Mouse (Mus musculus) stomach, embryonic 15.5 days (tissue): ENCODE measurements at regions not wholly inside any gene's neighbourhood (a gene's known extent, or its start where the extent isn't known, plus 50 kb on each side); places are given as distances from the start of the nearest gene placed in this dataset.

Experiments used
- ATAC-seq: fragments of 200-750 bp; cut with Nextera tagmentation; 2 replicates; pipeline ENCODE4 v1.8.0; 2017; ENCODE audit warnings: low read depth, moderate number of reproducible peaks, moderate TSS enrichment; ENCODE audit not compliant: insufficient read depth, low FRiP score
- H3K27ac ChIP-seq: fragments of 300-500 bp; sonication (generic); 2 replicates; pipeline ENCODE4 v1.5.1; 2015; ENCODE audit warnings: mild to moderate bottlenecking, inconsistent platforms
- H3K27me3 ChIP-seq: fragments of 300-500 bp; sonication (generic); replicated peaks from 2 replicates; pipeline ENCODE4 v1.6.1; 2015; ENCODE audit warnings: inconsistent platforms
- H3K36me3 ChIP-seq: fragments of 300-500 bp; sonication (generic); 2 replicates; pipeline ENCODE4 v1.6.1; 2015; ENCODE audit warnings: inconsistent platforms
- H3K4me1 ChIP-seq: fragments of 300-500 bp; sonication (generic); 2 replicates; pipeline ENCODE4 v1.6.1; 2015; ENCODE audit warnings: inconsistent platforms
- H3K4me2 ChIP-seq: fragments of 300-500 bp; sonication (generic); 2 replicates; pipeline ENCODE4 v1.6.1; 2015; ENCODE audit warnings: mild to moderate bottlenecking, inconsistent platforms
- H3K4me3 ChIP-seq: fragments of 300-500 bp; sonication (generic); replicated peaks from 2 replicates; pipeline ENCODE4 v1.5.1; 2015; ENCODE audit warnings: inconsistent platforms
- H3K9ac ChIP-seq: fragments of 300-500 bp; sonication (generic); 2 replicates; pipeline ENCODE4 v1.6.1; 2015; ENCODE audit warnings: inconsistent platforms
- H3K9me3 ChIP-seq: fragments of 300-500 bp; sonication (generic); 2 replicates; pipeline ENCODE4 v1.6.1; 2016; ENCODE audit warnings: inconsistent platforms
- WGBS: fragments of 180-500 bp; shearing (Covaris S2); methylation state at CpG from one replicate; pipeline ENCODE4 v1.1.7; 2015; 5-methylcytosine and 5-hydroxymethylcytosine counted together

DNA sequence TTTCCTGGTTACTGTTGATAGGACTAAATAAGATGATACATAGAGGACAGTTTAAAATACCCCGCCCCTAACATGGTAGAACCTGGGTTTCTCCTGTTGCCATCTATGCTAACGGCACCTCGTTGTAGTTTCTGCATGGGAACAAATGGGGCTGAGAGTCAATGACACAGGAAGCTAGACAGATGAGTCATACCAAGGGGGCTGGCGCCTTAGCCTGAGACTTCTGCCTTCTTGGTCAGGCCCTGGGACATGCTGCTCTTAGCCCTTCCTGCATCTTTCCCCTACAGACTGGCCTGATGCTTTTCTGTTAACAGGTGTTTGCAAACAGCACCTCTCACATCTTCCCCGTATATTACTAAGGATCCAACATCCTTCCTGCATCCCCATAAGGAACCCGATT is 250.5 kb downstream of the Lyplal1 start:
- no peak overlapping the region for H3K27ac ChIP-seq
- H3K4me2 ChIP-seq, result no peak overlapping the region
- WGBS, result 80% methylated on average over 6 of the region's 6 CpGs

GRCm38 (mm10) chr1:185867018-185867417 is 250.1 kb downstream of the Lyplal1 start:
- H3K9ac ChIP-seq, result no peak overlapping the region
- H3K27me3 ChIP-seq, result no peaks in the 10 kb centered on the region
- no peak overlapping the region for H3K4me3 ChIP-seq
- WGBS, result 73% methylated on average over 4 of the region's 4 CpGs
- no peaks in the 10 kb centered on the region for H3K36me3 ChIP-seq
- H3K4me2 ChIP-seq, result no peak overlapping the region
- no peaks in the 10 kb centered on the region for H3K4me1 ChIP-seq
- H3K9me3 ChIP-seq, result no peaks in the 10 kb centered on the region
- ATAC-seq, result peak; percentile 22; the same call in 1 of the 2 replicates
- H3K27ac ChIP-seq, result no peak overlapping the region

More for the DNA sequence above, 250.5 kb downstream of the Lyplal1 start:
- Histone ChIP-seq H3K9me3 (no peaks in the 10 kb centered on the region), H3K9ac (no peak overlapping the region), H3K27me3 (no peaks in the 10 kb centered on the region), H3K4me3 (no peak overlapping the region), H3K36me3 (no peaks in the 10 kb centered on the region), H3K4me1 (no peaks in the 10 kb centered on the region)
- no peak for ATAC-seq

DNA sequence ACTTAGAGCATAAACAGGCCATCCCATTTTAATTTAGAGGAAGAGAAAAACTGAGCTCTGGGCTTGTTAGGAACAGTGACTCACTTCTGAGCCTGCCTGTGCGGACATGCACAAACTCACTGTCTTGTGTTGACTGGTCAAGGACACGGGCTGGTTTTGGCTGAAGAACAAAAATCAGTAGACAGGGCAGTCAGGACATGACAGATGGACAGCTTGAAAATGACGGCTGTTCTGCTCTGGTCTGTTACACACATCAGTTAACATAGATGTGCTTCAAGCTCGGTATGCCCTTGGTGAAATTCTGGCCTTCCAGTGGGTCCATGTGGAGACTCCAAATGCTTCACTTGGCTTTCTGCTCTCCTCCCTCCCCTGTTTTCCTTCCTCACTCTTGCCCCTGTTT is 248.4 kb downstream of the Lyplal1 start:
- Histone ChIP-seq H3K4me1 (no peaks in the 10 kb centered on the region), H3K36me3 (no peaks in the 10 kb centered on the region), H3K27ac (no peak overlapping the region), H3K4me3 (no peak overlapping the region), H3K9me3 (no peaks in the 10 kb centered on the region), H3K4me2 (no peak overlapping the region), H3K27me3 (no peaks in the 10 kb centered on the region), H3K9ac (no peak overlapping the region)
- 80% methylated on average over 4 of the region's 4 CpGs for WGBS
- no peak for ATAC-seq

DNA sequence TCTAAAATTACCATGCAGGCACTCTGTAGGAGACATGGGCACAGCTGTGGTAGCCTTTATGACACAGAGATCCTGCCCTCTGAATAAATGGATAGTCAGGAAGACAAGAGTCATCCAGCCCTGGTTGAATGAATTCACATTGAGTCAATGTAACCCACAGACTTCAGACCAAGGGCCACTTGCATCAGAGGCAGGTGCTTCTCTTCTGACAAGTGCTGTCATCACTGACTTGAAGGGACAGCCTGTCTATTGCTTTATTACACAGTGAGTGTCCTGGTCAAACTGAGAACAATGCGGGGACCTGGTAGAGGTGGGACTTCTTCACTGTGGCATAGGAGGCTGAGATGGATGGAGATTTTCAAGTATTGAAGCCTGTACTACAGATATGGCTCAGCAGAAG is 230.1 kb downstream of the Lyplal1 start:
- 91% methylated on average over 1 of the region's 1 CpGs for WGBS
- H3K27ac ChIP-seq, result no peak overlapping the region
- H3K4me2 ChIP-seq, result no peak overlapping the region
- H3K4me1 ChIP-seq, result no peaks in the 10 kb centered on the region
- ATAC-seq, result no peak
- H3K27me3 ChIP-seq, result no peaks in the 10 kb centered on the region
- no peaks in the 10 kb centered on the region for H3K36me3 ChIP-seq
- H3K9ac ChIP-seq, result no peak overlapping the region
- no peak overlapping the region for H3K4me3 ChIP-seq
- H3K9me3 ChIP-seq, result no peaks in the 10 kb centered on the region

DNA sequence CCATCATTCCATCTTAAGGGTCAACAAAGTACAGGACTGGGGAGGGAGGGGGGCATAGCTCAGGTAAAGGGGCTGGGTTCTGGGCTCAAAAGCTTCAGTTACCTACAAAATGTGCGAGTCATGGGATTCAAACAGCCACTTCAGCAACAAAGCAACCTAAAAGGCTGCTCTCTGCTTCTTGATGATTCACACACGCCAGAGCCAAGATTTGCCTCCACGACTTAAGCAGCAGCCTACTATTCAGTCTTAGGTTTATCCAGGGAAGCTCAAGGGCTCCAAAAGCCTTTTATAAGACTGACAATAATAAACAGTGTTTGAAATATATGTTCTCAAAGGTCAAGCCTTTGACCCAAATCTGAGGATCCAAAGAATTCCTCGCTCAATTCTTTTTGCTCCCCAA is 225.3 kb downstream of the Lyplal1 start:
- ATAC-seq, result no peak
- H3K36me3 ChIP-seq, result no peaks in the 10 kb centered on the region
- 41% methylated on average over 4 of the region's 4 CpGs for WGBS
- H3K27ac ChIP-seq, result no peak overlapping the region
- H3K4me3 ChIP-seq, result no peak overlapping the region
- no peaks in the 10 kb centered on the region for H3K9me3 ChIP-seq
- H3K9ac ChIP-seq, result no peak overlapping the region
- no peaks in the 10 kb centered on the region for H3K4me1 ChIP-seq
- no peak overlapping the region for H3K4me2 ChIP-seq
- H3K27me3 ChIP-seq, result no peaks in the 10 kb centered on the region

GRCm38 (mm10) chr1:185893421-185893820 is 223.7 kb downstream of the Lyplal1 start:
- H3K36me3 ChIP-seq, result no peaks in the 10 kb centered on the region
- no peaks in the 10 kb centered on the region for H3K4me1 ChIP-seq
- H3K27me3 ChIP-seq, result no peaks in the 10 kb centered on the region
- H3K27ac ChIP-seq, result no peak overlapping the region
- H3K9me3 ChIP-seq, result no peaks in the 10 kb centered on the region
- H3K9ac ChIP-seq, result no peak overlapping the region
- ATAC-seq, result no peak
- no peak overlapping the region for H3K4me3 ChIP-seq
- H3K4me2 ChIP-seq, result no peak overlapping the region
- 70% methylated on average over 4 of the region's 4 CpGs for WGBS

DNA sequence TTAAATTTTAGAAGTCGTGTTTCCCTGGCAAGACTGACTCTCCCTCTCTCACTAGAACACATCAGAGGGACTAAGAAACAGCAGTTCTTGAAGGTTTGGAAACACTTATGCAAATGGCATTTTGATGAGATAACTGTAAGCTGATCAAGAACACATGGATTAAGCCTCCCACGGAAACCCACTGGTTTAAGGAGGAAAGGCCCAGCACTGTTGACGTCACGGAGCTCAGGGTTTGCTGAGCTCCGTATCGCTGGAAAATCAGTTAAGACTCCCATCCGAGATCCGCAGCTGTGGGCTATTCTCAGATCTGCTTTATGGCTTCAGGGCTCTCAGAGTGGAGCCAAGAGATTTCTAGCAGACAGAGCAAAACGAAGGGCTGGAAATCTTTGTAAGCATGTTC is 218.6 kb downstream of the Lyplal1 start:
- Histone ChIP-seq H3K27ac (no peak overlapping the region), H3K9ac (no peak overlapping the region), H3K4me2 (no peak overlapping the region), H3K4me3 (no peak overlapping the region), H3K4me1 (no peaks in the 10 kb centered on the region), H3K9me3 (no peaks in the 10 kb centered on the region), H3K27me3 (no peaks in the 10 kb centered on the region), H3K36me3 (no peaks in the 10 kb centered on the region)
- WGBS, result 62% methylated on average over 9 of the region's 9 CpGs
- no peak for ATAC-seq

DNA sequence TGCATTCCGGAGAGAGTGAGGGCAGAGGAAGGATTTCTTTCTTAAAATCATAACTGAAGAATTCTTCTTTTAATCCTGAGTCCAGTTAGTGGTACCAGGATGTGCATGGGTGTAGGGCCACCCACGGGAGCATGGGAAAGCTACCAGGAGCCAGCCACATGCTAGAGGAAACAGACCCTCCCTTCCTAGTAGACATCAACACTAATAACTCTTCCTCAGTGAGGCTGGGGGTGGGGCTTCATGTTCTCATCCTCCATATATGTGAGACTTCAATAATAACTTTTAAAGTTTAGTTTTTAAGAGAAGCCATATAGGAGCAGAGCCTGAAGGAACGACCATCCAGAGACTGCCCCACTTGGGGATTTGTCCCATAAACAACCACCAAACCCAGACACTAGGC is 216.8 kb downstream of the Lyplal1 start:
- H3K9me3 ChIP-seq, result no peaks in the 10 kb centered on the region
- H3K27me3 ChIP-seq, result no peaks in the 10 kb centered on the region
- no peaks in the 10 kb centered on the region for H3K36me3 ChIP-seq
- no peaks in the 10 kb centered on the region for H3K4me1 ChIP-seq
- 69% methylated on average over 3 of the region's 3 CpGs for WGBS
- no peak overlapping the region for H3K4me3 ChIP-seq
- H3K9ac ChIP-seq, result no peak overlapping the region
- H3K4me2 ChIP-seq, result no peak overlapping the region
- no peak for ATAC-seq
- no peak overlapping the region for H3K27ac ChIP-seq

- Histone ChIP-seq H3K27me3 (no peaks in the 10 kb centered on the region), H3K4me3 (no peak overlapping the region), H3K4me2 (no peak overlapping the region), H3K9me3 (no peaks in the 10 kb centered on the region), H3K27ac (no peak overlapping the region), H3K4me1 (no peaks in the 10 kb centered on the region), H3K36me3 (no peaks in the 10 kb centered on the region), H3K9ac (no peak overlapping the region)
- WGBS, result 79% methylated on average over 3 of the region's 3 CpGs
- no peak for ATAC-seq
These were observed 214.7 kb downstream of the Lyplal1 start for GRCm38 (mm10) chr1:185902395-185902794.

GRCm38 (mm10) chr1:185905666-185906065 is 211.4 kb downstream of the Lyplal1 start:
- Histone ChIP-seq H3K36me3 (no peaks in the 10 kb centered on the region), H3K9me3 (no peaks in the 10 kb centered on the region), H3K4me1 (no peaks in the 10 kb centered on the region), H3K4me3 (no peak overlapping the region), H3K27me3 (no peaks in the 10 kb centered on the region), H3K27ac (no peak overlapping the region), H3K9ac (no peak overlapping the region), H3K4me2 (no peak overlapping the region)
- ATAC-seq, result no peak
- WGBS, result 43% methylated on average over 7 of the region's 7 CpGs

GRCm38 (mm10) chr1:185915579-185915978 is 201.5 kb downstream of the Lyplal1 start:
- Histone ChIP-seq H3K4me1 (no peaks in the 10 kb centered on the region), H3K27ac (no peak overlapping the region), H3K27me3 (no peaks in the 10 kb centered on the region), H3K4me3 (no peak overlapping the region), H3K4me2 (no peak overlapping the region), H3K9me3 (no peaks in the 10 kb centered on the region), H3K36me3 (no peaks in the 10 kb centered on the region), H3K9ac (no peak overlapping the region)
- 66% methylated on average over 2 of the region's 2 CpGs for WGBS
- ATAC-seq, result no peak

DNA sequence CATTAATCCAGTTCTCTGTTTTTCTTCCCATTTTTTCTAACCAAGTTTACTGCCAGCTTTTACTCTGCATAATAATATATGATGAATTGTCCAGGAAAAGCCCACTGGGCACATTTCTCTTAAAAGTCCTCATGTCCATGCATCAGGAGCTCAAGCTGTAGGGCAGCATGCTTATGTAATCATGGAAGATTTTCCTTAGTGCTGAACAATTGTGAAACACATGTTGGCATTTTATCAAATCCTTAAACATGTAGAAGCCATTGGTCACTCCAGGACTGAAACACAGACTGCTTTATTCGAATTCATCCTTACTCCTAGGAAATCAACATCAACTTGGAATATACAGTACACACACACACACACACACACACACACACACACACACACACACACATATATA is 198.4 kb downstream of the Lyplal1 start:
- Histone ChIP-seq H3K4me2 (no peak overlapping the region), H3K9me3 (no peaks in the 10 kb centered on the region), H3K27me3 (no peaks in the 10 kb centered on the region), H3K36me3 (no peaks in the 10 kb centered on the region), H3K9ac (no peak overlapping the region), H3K27ac (no peak overlapping the region), H3K4me3 (no peak overlapping the region), H3K4me1 (no peaks in the 10 kb centered on the region)
- 63% methylated on average over 1 of the region's 1 CpGs for WGBS
- ATAC-seq, result no peak

DNA sequence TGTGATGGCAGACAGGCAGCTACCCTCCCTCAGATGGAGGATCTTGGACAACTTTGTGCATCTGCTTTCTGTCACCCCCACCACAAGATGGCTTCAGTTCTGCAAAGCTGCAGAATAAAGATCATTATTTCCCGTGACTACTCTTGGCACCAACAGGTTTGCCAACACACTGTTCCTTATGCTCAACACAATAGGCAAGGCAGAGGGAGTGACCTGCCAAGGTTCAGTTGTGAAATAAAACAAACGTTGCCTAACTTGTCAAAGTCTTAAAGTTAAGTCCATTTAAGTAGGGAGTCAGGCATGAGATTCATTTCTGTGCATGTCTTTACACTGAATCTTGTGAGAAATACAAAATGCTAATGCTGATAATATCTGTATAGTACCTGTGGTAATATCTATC is 193.4 kb downstream of the Lyplal1 start:
- Histone ChIP-seq H3K9me3 (no peaks in the 10 kb centered on the region), H3K4me1 (no peaks in the 10 kb centered on the region), H3K27ac (no peak overlapping the region), H3K9ac (no peak overlapping the region), H3K4me2 (no peak overlapping the region), H3K4me3 (no peak overlapping the region), H3K36me3 (no peaks in the 10 kb centered on the region), H3K27me3 (no peaks in the 10 kb centered on the region)
- ATAC-seq, result no peak
- 58% methylated on average over 2 of the region's 2 CpGs for WGBS
